Mouse (Mus musculus): ENCODE data around the gene Evi5l.

DNA sequence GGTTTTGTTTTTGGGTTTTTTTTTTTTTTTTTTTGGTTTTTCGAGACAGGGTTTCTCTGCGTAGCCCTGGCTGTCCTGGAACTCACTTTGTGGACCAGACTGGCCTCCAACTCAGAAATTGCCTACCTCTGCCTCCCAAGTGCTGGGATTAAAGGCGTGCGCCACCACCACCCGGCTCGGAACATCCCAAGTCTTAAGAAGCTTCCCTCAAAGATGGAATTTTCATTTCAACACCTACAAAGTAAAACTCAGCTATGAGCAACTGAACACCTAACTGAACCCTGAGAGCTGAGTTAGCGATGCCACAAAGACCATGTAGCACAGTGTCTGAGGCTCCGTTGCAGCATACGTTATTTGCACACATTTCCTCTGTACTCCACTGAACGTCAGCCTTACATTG, 32.6 kb upstream of the Evi5l start, which contains the start of gene Cd209g:
- no peak for TF ChIP-seq CTCF (IDR thresholded peaks at IDR 0.05; ENCODE audit: insufficient read depth, low read depth, low read length)
- no peak for TF ChIP-seq POLR2A (IDR thresholded peaks at IDR 0.05; ENCODE audit: insufficient read depth, low read depth, low read length)
